24 mouse cellular contexts compared by ENCODE assay signal in genomic region chr1:57497489-57498037, GRCm38 (mm10).
A peak's percentile ranks its signal among the peaks of the same experiment; 100 is the strongest.
DNase-seq lines count a peak whose midpoint lies in the region; ATAC-seq and TF ChIP-seq lines count a peak whose summit lies in the region.
"Had no signal": no experiment of that assay in that cellular context is flagged by ENCODE, and none has a peak within 500 bp of the region (broad histone marks: within the 10 kb centered on the region; RNA-seq: fewer than 3 reads in every experiment).

No protein-coding gene starts in this region.

- H3K27ac ChIP-seq in embryonic facial prominence, embryonic 14.5 days (replicated peaks; ENCODE audit: low read depth, low read length) = no peak overlapping the region; the same call in 1 of the 2 replicates
- no peak overlapping the region for H3K27ac ChIP-seq in embryonic facial prominence, embryonic 10.5 days (replicated peaks)
- H3K27ac ChIP-seq in lung, embryonic 14.5 days (ENCODE audit: low read depth) = no peak overlapping the region
- H3K27ac ChIP-seq: hindbrain, embryonic 15.5 days; limb, embryonic 12.5 days; liver, embryonic 12.5 days; lung, embryonic 15.5 days; neural tube, embryonic 15.5 days; stomach, postnatal 0 days had no signal

- no peaks in the 10 kb centered on the region for H3K27me3 ChIP-seq in embryonic facial prominence, embryonic 14.5 days (replicated peaks; ENCODE audit: control insufficient read depth, insufficient read depth, low read length)
- H3K27me3 ChIP-seq in embryonic facial prominence, embryonic 10.5 days (replicated peaks; ENCODE audit: low read depth, poor library complexity, severe bottlenecking) = no peaks in the 10 kb centered on the region
- H3K27me3 ChIP-seq in lung, embryonic 14.5 days (ENCODE audit: insufficient read depth, low read length) = no peaks in the 10 kb centered on the region
- no peaks in the 10 kb centered on the region for H3K27me3 ChIP-seq in myocyte (ENCODE audit: control insufficient read depth, insufficient read depth, insufficient read length)
- H3K27me3 ChIP-seq: heart, embryonic 12.5 days; hindbrain, embryonic 15.5 days; limb, embryonic 12.5 days; liver, embryonic 12.5 days; lung, embryonic 15.5 days; neural tube, embryonic 15.5 days had no signal

- H3K4me3 ChIP-seq in embryonic facial prominence, embryonic 14.5 days (ENCODE audit: low read depth, low read length) = no peak overlapping the region
- H3K4me3 ChIP-seq in embryonic facial prominence, embryonic 10.5 days = no peak overlapping the region
- no peak overlapping the region for H3K4me3 ChIP-seq in lung, embryonic 14.5 days (ENCODE audit: low read depth, low read length)
- no peak overlapping the region for H3K4me3 ChIP-seq in myocyte
- H3K4me3 ChIP-seq: erythroblast, embryonic 14.5 days; heart, embryonic 12.5 days; hindbrain, embryonic 15.5 days; limb, embryonic 12.5 days; liver, embryonic 12.5 days; lung, embryonic 15.5 days; neural tube, embryonic 15.5 days had no signal

- TF ChIP-seq CTCF in lung, embryonic 14.5 days (IDR thresholded peaks at IDR 0.05; ENCODE audit: low read depth) = no peak
- no peak for TF ChIP-seq CTCF in brain, embryonic 14.5 days (IDR thresholded peaks at IDR 0.05; ENCODE audit: borderline replicate concordance, extremely low read depth, insufficient read depth, insufficient read length)

- 0 out of 2 replicates have a peak, but pooled peaks cover 5% of the 10 kb centered on the region for H3K4me1 ChIP-seq in embryonic facial prominence, embryonic 14.5 days (ENCODE audit: control insufficient read depth, insufficient read depth, low read length)
- no peaks in the 10 kb centered on the region for H3K4me1 ChIP-seq in embryonic facial prominence, embryonic 10.5 days
- no peaks in the 10 kb centered on the region for H3K4me1 ChIP-seq in lung, embryonic 14.5 days (ENCODE audit: insufficient read depth)
- H3K4me1 ChIP-seq: heart, embryonic 12.5 days; hindbrain, embryonic 15.5 days; limb, embryonic 12.5 days; liver, embryonic 12.5 days; lung, embryonic 15.5 days; neural tube, embryonic 15.5 days had no signal

- 49% methylated on average over 8 of the region's 8 CpGs for WGBS in embryonic facial prominence, embryonic 14.5 days
- WGBS in embryonic facial prominence, embryonic 10.5 days = 78% methylated on average over 8 of the region's 8 CpGs
- 49% methylated on average over 8 of the region's 8 CpGs for WGBS in lung, embryonic 14.5 days

- H3K9ac ChIP-seq in embryonic facial prominence, embryonic 14.5 days (ENCODE audit: low read depth, low read length) = no peak overlapping the region
- no peak overlapping the region for H3K9ac ChIP-seq in lung, embryonic 14.5 days
- H3K9ac ChIP-seq: heart, embryonic 12.5 days; hindbrain, embryonic 15.5 days; limb, embryonic 12.5 days; liver, embryonic 12.5 days; lung, embryonic 15.5 days; neural tube, embryonic 15.5 days had no signal

- no peaks in the 10 kb centered on the region for H3K36me3 ChIP-seq in embryonic facial prominence, embryonic 14.5 days (ENCODE audit: control insufficient read depth, insufficient read depth, low read length)
- H3K36me3 ChIP-seq in embryonic facial prominence, embryonic 10.5 days (replicated peaks) = no peaks in the 10 kb centered on the region
- no peaks in the 10 kb centered on the region for H3K36me3 ChIP-seq in lung, embryonic 14.5 days (ENCODE audit: insufficient read depth)
- H3K36me3 ChIP-seq in myocyte (ENCODE audit: control insufficient read depth, insufficient read depth) = no peaks in the 10 kb centered on the region
- H3K36me3 ChIP-seq: G1E; heart, embryonic 12.5 days; hindbrain, embryonic 15.5 days; limb, embryonic 12.5 days; liver, embryonic 12.5 days; lung, embryonic 15.5 days; neural tube, embryonic 15.5 days had no signal

- no peak overlapping the region for H3ac ChIP-seq in myocyte (ENCODE audit: control insufficient read depth, insufficient read length)

- no peak for TF ChIP-seq POLR2A in brain, embryonic 14.5 days (IDR thresholded peaks at IDR 0.05; ENCODE audit: borderline replicate concordance, extremely low read depth, insufficient read depth, insufficient read length, poor library complexity, severe bottlenecking)
- no peak for TF ChIP-seq POLR2A in myocyte (IDR thresholded peaks at IDR 0.05; ENCODE audit: insufficient read length, low read depth)

- peak; percentile 54 for DNase-seq in embryonic facial prominence, embryonic 14.5 days (ENCODE audit: low spot score)
- DNase-seq in embryonic facial prominence, embryonic 10.5 days (ENCODE audit: low spot score) = no peak
- peak; percentile 30 for DNase-seq in lung, embryonic 14.5 days
- DNase-seq in lung, postnatal 4 days = no peak
- peak; percentile 88 for DNase-seq in brain, embryonic 14.5 days (ENCODE audit: low read depth)
- DNase-seq in embryo, embryonic 10.5 days (ENCODE audit: low spot score) = no peak
- DNase-seq in thymus, postnatal 0 days (ENCODE audit: low spot score) = no peak
- DNase-seq: adrenal gland, postnatal 36 days; cerebellum, adult 18-20 months; cerebellum, postnatal 25 days; heart, postnatal 14 days; kidney, postnatal 4 days; midbrain, embryonic 14.5 days had no signal

- ATAC-seq in embryonic facial prominence, embryonic 14.5 days (ENCODE audit: low read depth) = no peak
- no peak for ATAC-seq in lung, embryonic 14.5 days (ENCODE audit: insufficient read depth)
- ATAC-seq: intestine, embryonic 16.5 days; liver, embryonic 12.5 days had no signal

- no peak overlapping the region for H3K4me2 ChIP-seq in embryonic facial prominence, embryonic 14.5 days (ENCODE audit: low read depth, low read length)
- H3K4me2 ChIP-seq in lung, embryonic 14.5 days = no peak overlapping the region
- H3K4me2 ChIP-seq in myocyte (ENCODE audit: low read depth) = peak overlapping the region; percentile 16
- H3K4me2 ChIP-seq: heart, embryonic 12.5 days; hindbrain, embryonic 15.5 days; limb, embryonic 12.5 days; liver, embryonic 12.5 days; lung, embryonic 15.5 days; neural tube, embryonic 15.5 days had no signal

- no peaks in the 10 kb centered on the region for H3K79me2 ChIP-seq in myocyte (ENCODE audit: control insufficient read depth, insufficient read depth)

- no peaks in the 10 kb centered on the region for H3K9me3 ChIP-seq in embryonic facial prominence, embryonic 14.5 days (ENCODE audit: control insufficient read depth, low read length)
- H3K9me3 ChIP-seq in embryonic facial prominence, embryonic 10.5 days = no peaks in the 10 kb centered on the region
- H3K9me3 ChIP-seq in lung, embryonic 14.5 days (ENCODE audit: low read depth, low read length) = no peaks in the 10 kb centered on the region
- H3K9me3 ChIP-seq: G1E; heart, embryonic 12.5 days; hindbrain, embryonic 15.5 days; limb, embryonic 12.5 days; liver, embryonic 12.5 days; lung, embryonic 15.5 days; neural tube, embryonic 15.5 days had no signal

TF ChIP-seq in myocyte, 11 proteins besides CTCF, POLR2A, EP300 and RAD21:
- TF ChIP-seq CEBPB (IDR thresholded peaks at IDR 0.05; ENCODE audit: insufficient read depth, poor library complexity, severe bottlenecking) (no peak), TCF12 (IDR thresholded peaks at IDR 0.05; ENCODE audit: insufficient read depth, poor library complexity, severe bottlenecking) (no peak), SRF (IDR thresholded peaks at IDR 0.05; ENCODE audit: control insufficient read depth, insufficient read length, low read depth) (no peak), TCF3 (IDR thresholded peaks at IDR 0.05; ENCODE audit: insufficient read length, low read depth) (no peak), REST (IDR thresholded peaks at IDR 0.05; ENCODE audit: insufficient read depth, insufficient read length) (no peak), MAX (IDR thresholded peaks at IDR 0.05; ENCODE audit: low read depth) (no peak), E2F4 (IDR thresholded peaks at IDR 0.05; ENCODE audit: insufficient read depth) (no peak), MYOD1 (IDR thresholded peaks at IDR 0.05; ENCODE audit: control insufficient read depth in 1 of 3, insufficient read length in 2 of 3, low read depth in 2 of 3) (no peak), POLR2AphosphoS2 (IDR thresholded peaks at IDR 0.05; ENCODE audit: insufficient read length, low read depth) (no peak), USF1 (IDR thresholded peaks at IDR 0.05; ENCODE audit: low read depth) (no peak), MYOG (IDR thresholded peaks at IDR 0.05; ENCODE audit: control insufficient read depth in 1 of 3, insufficient read depth in 1 of 3, insufficient read length in 2 of 3, low read depth in 2 of 3) (no peak)

Comparison
In these comparisons a context has a peak if more than half of its experiments do, and no peak if none do; other contexts are left out.
1. DNase-seq: peak in embryonic facial prominence, embryonic 14.5 days (single experiment), lung, embryonic 14.5 days (single experiment) and brain, embryonic 14.5 days (single experiment); none in embryonic facial prominence, embryonic 10.5 days (single experiment), lung, postnatal 4 days (0 of 2), embryo, embryonic 10.5 days (single experiment) and thymus, postnatal 0 days (single experiment).